Mouse (Mus musculus) kidney, embryonic 15.5 days (tissue): ENCODE measurements around the gene Bmp8a. TPM values are rescaled to one million over a fixed set of nuclear protein-coding genes. Genes with fewer than 3 reads are reported as not detected.
A peak's percentile ranks its signal among the peaks of the same experiment; 100 is the strongest.

Experiments
- ATAC-seq: fragments of 200-750 bp; cut with Nextera tagmentation; replicated peaks from 2 replicates; pipeline ENCODE4 v1.8.0; 2017; ENCODE audit warnings: moderate TSS enrichment; ENCODE audit not compliant: low FRiP score
- H3K27ac ChIP-seq: fragments of 300-500 bp; sonication (generic); 2 replicates; pipeline ENCODE4 v1.5.1; 2015; ENCODE audit warnings: mild to moderate bottlenecking, inconsistent platforms
- H3K27me3 ChIP-seq: fragments of 300-500 bp; sonication (generic); 2 replicates; pipeline ENCODE4 v1.6.1; 2015; ENCODE audit warnings: inconsistent platforms
- H3K36me3 ChIP-seq: fragments of 300-500 bp; sonication (generic); 2 replicates; pipeline ENCODE4 v1.6.1; 2015; ENCODE audit warnings: inconsistent platforms
- H3K4me1 ChIP-seq: fragments of 300-500 bp; sonication (generic); 2 replicates; pipeline ENCODE4 v1.6.1; 2015; ENCODE audit warnings: inconsistent platforms
- H3K4me2 ChIP-seq: fragments of 300-500 bp; sonication (generic); 2 replicates; pipeline ENCODE4 v1.6.1; 2015; ENCODE audit warnings: moderate library complexity, mild to moderate bottlenecking, inconsistent platforms
- H3K4me3 ChIP-seq: fragments of 300-500 bp; sonication (generic); replicated peaks from 2 replicates; pipeline ENCODE4 v1.5.1; 2015; ENCODE audit warnings: mild to moderate bottlenecking, inconsistent platforms
- H3K9ac ChIP-seq: fragments of 300-500 bp; sonication (generic); 2 replicates; pipeline ENCODE4 v1.6.1; 2015; ENCODE audit warnings: mild to moderate bottlenecking, inconsistent platforms
- H3K9me3 ChIP-seq: fragments of 300-500 bp; sonication (generic); replicated peaks from 2 replicates; pipeline ENCODE4 v1.6.1; 2016; ENCODE audit warnings: inconsistent platforms
- WGBS: fragments of 180-500 bp; shearing (Covaris S2); methylation state at CpG from one replicate; pipeline ENCODE4 v1.1.7; 2015; ENCODE audit warnings: mixed read lengths; 5-methylcytosine and 5-hydroxymethylcytosine counted together
- polyA plus RNA-seq: library from polyadenylated mRNA; unstranded; fragments of >200 nt; fragmentation: Nextera tagmentation; extraction: Ambion mirVana; gene quantifications from 2 replicates; pipeline ENCODE4 v1.2.1, GENCODE M21; 2015

Bmp8a gene
- 0.19 and 0.90 TPM in 2 replicates for polyA plus RNA-seq

GRCm38 (mm10) chr4:123342642-123343470 is at the start of gene Bmp8a:
TSS of gene Bmp8a (minus strand) at chr4:123343252.
- Histone ChIP-seq H3K27me3 (peaks cover 51% of the 10 kb centered on the region), H3K36me3 (no peaks in the 10 kb centered on the region; the same call in 1 of the 2 replicates), H3K4me3 (peak within 1 kb of the TSS; percentile 57), H3K27ac (no peak within 1 kb of the TSS), H3K4me2 (peak within 1 kb of the TSS; percentile 97), H3K4me1 (peaks cover 17% of the 10 kb centered on the region), H3K9ac (peak within 1 kb of the TSS; percentile 38), H3K9me3 (no peaks in the 10 kb centered on the region)
- ATAC-seq, result peak; percentile 93
- WGBS, result under 1% methylated on average over 65 of the region's 65 CpGs

- Histone ChIP-seq H3K4me1 (no peaks in the 10 kb centered on the region), H3K27me3 (no peaks in the 10 kb centered on the region), H3K4me3 (no peak overlapping the region), H3K27ac (no peak overlapping the region), H3K9ac (no peak overlapping the region), H3K4me2 (no peak overlapping the region), H3K9me3 (no peaks in the 10 kb centered on the region), H3K36me3 (peaks cover 96% of the 10 kb centered on the region)
- 97% methylated on average over 1 of the region's 1 CpGs for WGBS
- ATAC-seq, result no peak
These were observed 49.1 kb upstream of the Bmp8a start for GRCm38 (mm10) chr4:123392187-123392586.

GRCm38 (mm10) chr4:123385028-123385427 is 42.0 kb upstream of the Bmp8a start:
- WGBS, result 70% methylated on average over 1 of the region's 1 CpGs
- H3K27ac ChIP-seq, result no peak overlapping the region
- no peaks in the 10 kb centered on the region for H3K9me3 ChIP-seq
- H3K4me2 ChIP-seq, result no peak overlapping the region
- no peak overlapping the region for H3K4me3 ChIP-seq
- H3K9ac ChIP-seq, result no peak overlapping the region
- no peak for ATAC-seq
- no peaks in the 10 kb centered on the region for H3K4me1 ChIP-seq
- H3K27me3 ChIP-seq, result no peaks in the 10 kb centered on the region
- H3K36me3 ChIP-seq, result peaks cover 96% of the 10 kb centered on the region

- Histone ChIP-seq H3K4me3 (no peak overlapping the region), H3K27me3 (no peaks in the 10 kb centered on the region), H3K27ac (no peak overlapping the region), H3K9ac (no peak overlapping the region), H3K4me2 (no peak overlapping the region), H3K36me3 (peaks cover 90% of the 10 kb centered on the region), H3K9me3 (no peaks in the 10 kb centered on the region), H3K4me1 (no peaks in the 10 kb centered on the region)
- 89% methylated on average over 7 of the region's 7 CpGs for WGBS
- no peak for ATAC-seq
These were observed 40.1 kb upstream of the Bmp8a start for GRCm38 (mm10) chr4:123383173-123383572.

GRCm38 (mm10) chr4:123382051-123382450 is 39.0 kb upstream of the Bmp8a start:
- Histone ChIP-seq H3K9ac (no peak overlapping the region), H3K27ac (no peak overlapping the region), H3K4me3 (no peak overlapping the region), H3K27me3 (no peaks in the 10 kb centered on the region), H3K36me3 (peaks cover 89% of the 10 kb centered on the region), H3K4me1 (no peaks in the 10 kb centered on the region), H3K4me2 (no peak overlapping the region), H3K9me3 (no peaks in the 10 kb centered on the region)
- 90% methylated on average over 4 of the region's 4 CpGs for WGBS
- no peak for ATAC-seq

- Histone ChIP-seq H3K27me3 (no peaks in the 10 kb centered on the region), H3K36me3 (peaks cover 89% of the 10 kb centered on the region), H3K4me1 (no peaks in the 10 kb centered on the region), H3K4me3 (no peak overlapping the region), H3K9ac (no peak overlapping the region), H3K4me2 (no peak overlapping the region), H3K27ac (no peak overlapping the region), H3K9me3 (no peaks in the 10 kb centered on the region)
- no peak for ATAC-seq
- WGBS, result 94% methylated on average over 11 of the region's 11 CpGs
These were observed 38.5 kb upstream of the Bmp8a start for GRCm38 (mm10) chr4:123381598-123381997.

- H3K4me3 ChIP-seq, result no peak overlapping the region
These were observed 33.0 kb upstream of the Bmp8a start for GRCm38 (mm10) chr4:123376031-123376430.

GRCm38 (mm10) chr4:123374316-123375008 is 31.4 kb upstream of the Bmp8a start:
- Histone ChIP-seq H3K9me3 (no peaks in the 10 kb centered on the region), H3K4me2 (no peak overlapping the region), H3K4me1 (no peaks in the 10 kb centered on the region), H3K4me3 (no peak overlapping the region), H3K36me3 (peaks cover 93% of the 10 kb centered on the region), H3K27ac (no peak overlapping the region), H3K9ac (no peak overlapping the region), H3K27me3 (no peaks in the 10 kb centered on the region)
- no peak for ATAC-seq
- WGBS, result 92% methylated on average over 12 of the region's 12 CpGs

More at GRCm38 (mm10) chr4:123376031-123376430, 33.0 kb upstream of the Bmp8a start:
- Histone ChIP-seq H3K4me1 (no peaks in the 10 kb centered on the region), H3K4me2 (no peak overlapping the region), H3K27ac (no peak overlapping the region), H3K9ac (no peak overlapping the region), H3K27me3 (no peaks in the 10 kb centered on the region), H3K36me3 (peaks cover 89% of the 10 kb centered on the region), H3K9me3 (no peaks in the 10 kb centered on the region)
- ATAC-seq, result no peak
- 91% methylated on average over 3 of the region's 3 CpGs for WGBS

- no peak for ATAC-seq
These were observed 20.5 kb upstream of the Bmp8a start for GRCm38 (mm10) chr4:123363555-123363954.

GRCm38 (mm10) chr4:123360771-123361170 is 17.7 kb upstream of the Bmp8a start:
- H3K36me3 ChIP-seq, result peaks cover 90% of the 10 kb centered on the region
- WGBS, result 92% methylated on average over 12 of the region's 12 CpGs
- no peak overlapping the region for H3K4me2 ChIP-seq
- no peak overlapping the region for H3K4me3 ChIP-seq
- H3K27ac ChIP-seq, result no peak overlapping the region
- H3K27me3 ChIP-seq, result no peaks in the 10 kb centered on the region
- no peaks in the 10 kb centered on the region for H3K9me3 ChIP-seq
- H3K9ac ChIP-seq, result no peak overlapping the region
- ATAC-seq, result no peak
- no peaks in the 10 kb centered on the region for H3K4me1 ChIP-seq

More at GRCm38 (mm10) chr4:123363555-123363954, 20.5 kb upstream of the Bmp8a start:
- H3K36me3 ChIP-seq, result peaks cover 94% of the 10 kb centered on the region
- no peaks in the 10 kb centered on the region for H3K27me3 ChIP-seq
- H3K9ac ChIP-seq, result no peak overlapping the region
- H3K4me3 ChIP-seq, result no peak overlapping the region
- no peak overlapping the region for H3K27ac ChIP-seq
- H3K4me2 ChIP-seq, result no peak overlapping the region
- no peaks in the 10 kb centered on the region for H3K9me3 ChIP-seq
- no peaks in the 10 kb centered on the region for H3K4me1 ChIP-seq
- WGBS, result 95% methylated on average over 4 of the region's 4 CpGs

GRCm38 (mm10) chr4:123358613-123359012 is 15.6 kb upstream of the Bmp8a start:
- no peaks in the 10 kb centered on the region for H3K27me3 ChIP-seq
- no peak overlapping the region for H3K27ac ChIP-seq
- H3K9ac ChIP-seq, result no peak overlapping the region
- no peaks in the 10 kb centered on the region for H3K4me1 ChIP-seq
- no peak overlapping the region for H3K4me2 ChIP-seq
- H3K4me3 ChIP-seq, result no peak overlapping the region
- H3K9me3 ChIP-seq, result no peaks in the 10 kb centered on the region
- no peak for ATAC-seq
- WGBS, result 94% methylated on average over 7 of the region's 7 CpGs
- H3K36me3 ChIP-seq, result peaks cover 90% of the 10 kb centered on the region

- H3K27ac ChIP-seq, result no peak overlapping the region
- H3K9ac ChIP-seq, result no peak overlapping the region
- no peaks in the 10 kb centered on the region for H3K4me1 ChIP-seq
- no peaks in the 10 kb centered on the region for H3K27me3 ChIP-seq
- no peak overlapping the region for H3K4me3 ChIP-seq
- ATAC-seq, result no peak
- 88% methylated on average over 8 of the region's 8 CpGs for WGBS
- H3K4me2 ChIP-seq, result no peak overlapping the region
- no peaks in the 10 kb centered on the region for H3K9me3 ChIP-seq
- H3K36me3 ChIP-seq, result peaks cover 89% of the 10 kb centered on the region
These were observed 12.9 kb upstream of the Bmp8a start for GRCm38 (mm10) chr4:123355941-123356340.
